Mouse (Mus musculus) T-helper 17 cell (primary cell): Measurements from ENCODE around the gene Ctla4.

Experiments
- in situ Hi-C, 2 experiments: fragments of 300-600 bp; cut with MboI, MseI; formaldehyde crosslinking; loops; 1 replicate in 1 of 2; 2 replicates in 1 of 2; pipeline ENCODE4 v1.15.1; 2025; ENCODE audit warnings: high pct_unique_total_duplicates in 2 of 2

Gene Ctla4

DNA sequence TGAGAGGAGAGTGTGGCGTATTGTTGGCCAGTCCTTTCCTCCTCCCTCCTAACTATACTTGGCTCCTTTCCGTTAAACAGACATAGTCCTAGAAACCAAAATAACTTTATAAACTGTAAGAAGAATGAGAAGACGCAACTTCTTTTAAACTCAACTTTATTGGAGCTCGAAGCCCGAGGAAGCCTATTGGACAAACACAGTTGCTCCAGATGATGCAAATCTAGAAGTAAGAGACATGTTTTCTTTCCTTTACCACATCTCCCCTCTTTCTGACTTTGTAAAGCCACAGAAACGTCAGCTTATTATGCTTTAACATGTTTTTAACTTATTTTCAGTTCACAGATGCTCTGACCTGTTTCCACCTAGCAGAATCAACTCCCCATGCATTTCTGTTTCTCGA lies at the start of gene Ctla4:
Gene Ctla4 (plus strand): TSS at position 20 of the 400 bp plus-strand sequence.
- in situ Hi-C loops: no loop called here

DNA sequence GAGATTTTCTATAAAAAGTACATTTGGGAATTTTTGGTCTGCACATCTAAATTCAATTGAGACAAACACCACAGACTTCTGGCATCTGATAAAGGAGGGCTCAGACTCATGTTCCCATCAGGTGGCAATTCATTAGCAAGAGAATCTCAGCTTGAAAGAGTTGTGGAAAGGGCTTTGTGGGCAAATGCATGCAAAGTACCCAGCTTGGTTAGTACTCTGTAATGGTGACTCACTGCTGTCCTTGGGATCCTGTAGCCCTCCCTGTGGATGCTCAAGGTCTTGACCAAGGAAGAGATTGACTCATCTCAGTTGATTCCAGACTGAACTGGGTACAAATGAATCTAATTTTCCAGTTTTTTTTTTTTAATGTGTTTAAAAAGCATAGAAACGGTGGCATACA lies 47.6 kb upstream of the Ctla4 start:
- in situ Hi-C loops: no loop called here

DNA sequence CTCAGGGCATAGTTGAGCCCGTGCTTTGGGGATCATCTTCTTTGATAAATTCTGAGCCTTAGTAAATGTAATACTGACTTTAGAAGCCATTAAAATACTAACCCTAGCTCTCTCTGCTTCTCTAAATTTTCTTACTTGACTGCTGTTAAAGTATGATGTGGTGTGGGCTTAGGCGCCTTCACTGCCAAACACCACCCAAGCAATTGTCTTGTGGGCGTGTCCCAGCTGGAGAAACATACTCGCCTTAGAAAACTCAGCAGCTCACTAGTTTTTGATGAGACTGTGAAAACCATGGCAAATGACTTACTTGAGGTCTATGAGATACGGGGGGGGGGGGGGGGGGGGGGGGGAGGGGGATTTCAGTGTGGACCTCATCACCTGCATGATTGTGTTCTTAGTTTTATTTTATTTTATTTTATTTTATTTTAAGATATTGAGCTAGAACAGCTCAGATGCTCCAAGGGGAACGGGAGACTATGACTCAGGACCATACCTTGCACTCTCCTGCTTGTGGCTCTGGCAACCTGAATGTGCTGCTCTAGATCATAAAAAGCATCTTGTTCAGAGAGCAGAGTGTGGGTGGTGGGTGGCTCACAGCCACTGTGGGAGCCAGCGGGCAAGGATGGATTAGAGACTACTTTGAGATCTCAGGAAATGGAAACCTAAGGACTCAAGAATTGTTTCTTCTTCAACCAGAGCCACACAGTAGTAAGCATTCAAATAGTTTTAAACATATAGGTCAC lies 41.3 kb upstream of the Ctla4 start:
- in situ Hi-C loops: no loop called here

GRCm38 (mm10) chr1:60846616-60847275 lies 40.1 kb upstream of the Ctla4 start:
- in situ Hi-C loops: no loop called here

DNA sequence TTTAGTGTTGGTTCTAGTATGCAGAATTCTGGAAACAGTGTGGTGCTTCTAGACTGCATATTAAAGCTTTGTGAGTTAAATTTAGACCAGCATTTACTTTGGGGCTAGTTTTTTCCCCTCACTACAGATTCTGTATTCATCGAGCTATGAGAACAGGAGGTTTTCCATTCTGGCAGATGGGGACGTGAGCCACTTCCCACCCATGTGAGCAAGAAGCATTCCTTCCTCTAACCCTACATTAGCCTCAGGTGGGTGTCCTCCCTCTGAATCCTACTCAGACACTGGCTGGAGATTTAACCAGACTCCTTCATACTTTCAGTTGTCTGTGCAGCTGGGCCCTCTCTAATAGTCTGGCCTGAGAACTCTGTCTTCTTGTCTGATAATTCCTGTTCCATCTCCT lies 37.7 kb upstream of the Ctla4 start:
- in situ Hi-C loops: no loop called here

DNA sequence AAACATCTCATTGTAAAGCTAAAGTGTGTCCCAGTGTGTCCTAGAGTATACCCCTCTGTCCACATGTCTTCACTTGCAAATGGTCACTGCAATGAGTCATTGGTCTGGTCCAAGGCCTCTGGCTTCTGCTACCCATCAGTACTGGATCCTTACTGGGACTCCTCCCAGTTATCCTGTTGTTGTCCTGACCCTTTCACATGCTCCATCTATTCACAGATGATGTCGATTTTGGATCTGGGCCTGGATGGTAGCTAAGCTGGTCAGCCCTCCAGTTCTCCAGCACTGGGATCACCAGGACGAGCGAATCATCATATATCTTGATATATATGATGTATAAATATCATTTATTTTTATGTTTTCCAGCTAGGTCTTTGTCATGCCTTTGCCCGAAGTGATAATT lies 37.0 kb upstream of the Ctla4 start:
- in situ Hi-C loops: no loop called here

DNA sequence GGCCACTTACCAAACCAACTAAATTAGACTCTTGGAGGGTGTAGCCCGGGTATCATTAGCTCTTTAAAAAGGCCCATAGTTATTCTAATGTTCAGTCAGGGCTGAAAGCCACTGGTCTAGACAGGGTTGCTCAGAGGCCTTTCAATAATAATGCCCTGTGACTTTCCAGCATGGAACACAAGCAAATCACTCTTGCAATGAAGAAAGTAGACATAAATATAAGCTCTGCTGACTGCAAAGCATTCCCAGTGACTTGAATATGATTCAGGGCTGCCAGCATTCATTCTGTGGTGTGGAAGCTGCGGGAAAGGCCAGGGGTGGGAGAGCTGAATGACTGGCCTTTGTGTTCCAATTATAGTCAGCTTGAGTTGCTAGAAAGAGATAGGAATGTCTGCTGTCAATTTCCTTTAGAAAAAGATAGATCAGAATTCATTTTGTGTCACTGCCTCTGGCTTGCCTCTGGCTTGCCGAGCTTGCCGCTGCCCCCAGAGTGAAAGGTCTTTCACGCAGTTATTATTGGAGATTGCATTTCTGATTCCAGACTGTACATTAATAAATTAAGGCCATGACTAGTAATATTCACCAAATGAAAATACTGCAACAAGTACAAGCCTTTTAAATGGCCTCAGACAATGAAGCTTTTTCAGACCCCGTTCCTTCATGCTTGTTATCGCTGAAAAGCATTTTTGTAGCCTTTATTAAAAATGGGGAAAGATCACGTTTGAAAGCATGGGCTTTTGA lies 35.6 kb upstream of the Ctla4 start:
- in situ Hi-C loops: no loop called here

DNA sequence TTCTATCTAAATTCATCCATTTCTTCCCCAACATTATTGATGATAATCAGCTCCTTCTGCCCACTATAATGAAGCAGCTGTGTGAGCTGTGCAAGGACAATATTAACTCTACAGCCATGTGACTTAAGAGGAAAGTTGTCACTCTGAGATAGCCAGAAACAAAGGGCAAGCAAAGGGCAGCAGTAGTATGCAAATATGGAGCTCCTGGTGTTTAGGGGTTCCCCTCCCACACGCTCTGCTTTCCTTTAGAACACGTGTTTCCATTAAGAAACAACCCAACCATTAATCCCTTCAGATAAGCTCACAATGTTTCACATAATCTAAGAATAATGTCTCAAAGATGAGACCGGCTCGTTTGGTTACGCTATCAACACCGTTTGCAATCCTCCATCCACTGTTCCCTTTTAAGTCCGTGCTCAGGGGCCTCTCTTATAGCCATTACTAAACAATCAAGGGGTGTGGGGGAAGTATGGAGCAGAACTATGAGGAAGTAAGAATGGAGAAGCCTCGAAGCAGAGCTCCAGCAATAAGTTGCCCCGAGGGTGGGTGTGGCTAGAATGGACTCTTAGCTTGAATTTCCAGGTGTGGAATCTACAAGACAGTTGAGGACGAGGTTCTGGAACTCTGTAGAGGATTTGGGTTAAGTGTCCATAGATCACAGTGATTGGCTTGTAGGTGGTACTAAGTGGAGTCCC lies 34.6 kb upstream of the Ctla4 start:
- in situ Hi-C loops: no loop called here

- in situ Hi-C loops: no loop called here
Observed at GRCm38 (mm10) chr1:60852770-60853147, 34.0 kb upstream of the Ctla4 start.

DNA sequence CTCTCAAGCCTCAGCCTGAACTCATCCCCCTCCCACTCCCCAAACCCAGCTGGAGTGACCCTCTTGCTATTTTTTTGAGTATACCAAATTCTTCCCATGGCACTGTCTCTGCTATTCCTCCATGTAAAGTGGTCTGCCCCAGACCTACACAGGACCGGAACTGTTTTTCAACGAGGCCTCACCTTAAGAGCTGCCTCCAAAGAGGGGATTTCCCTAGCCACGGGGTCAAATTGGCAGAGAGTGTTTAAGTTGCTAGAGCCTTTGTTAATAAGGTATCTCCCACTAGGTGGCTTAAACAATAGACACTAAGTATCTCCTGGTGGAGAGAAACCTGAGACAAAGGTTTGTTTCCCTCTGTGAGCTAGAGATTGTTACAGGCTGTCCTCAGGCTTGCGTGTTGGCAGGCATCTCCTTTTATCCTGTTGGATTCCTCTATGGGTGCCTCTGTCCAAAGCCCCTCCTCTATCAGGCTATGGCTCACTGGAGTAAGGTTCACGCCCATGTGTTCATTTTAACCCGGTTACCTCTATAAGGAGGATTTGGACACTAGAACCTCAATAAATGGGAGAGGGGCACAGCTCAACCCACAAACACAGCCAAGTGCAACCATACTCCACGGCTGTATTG lies 33.4 kb upstream of the Ctla4 start:
- in situ Hi-C loops: no loop called here

DNA sequence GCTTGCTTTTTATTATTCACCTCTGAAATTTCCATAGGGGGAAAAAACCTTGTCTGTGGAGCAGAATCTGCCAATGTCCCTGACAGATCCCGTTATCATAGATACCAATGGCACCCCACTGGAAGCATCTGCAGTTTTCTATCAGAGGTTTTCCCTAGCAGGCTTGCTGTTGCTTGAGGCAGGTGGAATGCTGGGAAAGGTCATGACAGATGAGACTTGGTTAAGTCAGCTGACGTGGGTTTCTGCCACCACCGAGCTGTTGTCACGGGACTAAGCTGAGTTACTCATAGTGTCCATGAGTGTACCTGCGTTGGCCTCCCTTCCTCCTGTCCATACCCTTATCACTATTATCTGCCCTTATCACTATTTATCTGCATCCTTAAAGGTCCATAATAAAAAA lies 32.8 kb upstream of the Ctla4 start:
- in situ Hi-C loops: no loop called here

- in situ Hi-C loops: no loop called here
Observed at GRCm38 (mm10) chr1:60857351-60858220, 29.2 kb upstream of the Ctla4 start.

DNA sequence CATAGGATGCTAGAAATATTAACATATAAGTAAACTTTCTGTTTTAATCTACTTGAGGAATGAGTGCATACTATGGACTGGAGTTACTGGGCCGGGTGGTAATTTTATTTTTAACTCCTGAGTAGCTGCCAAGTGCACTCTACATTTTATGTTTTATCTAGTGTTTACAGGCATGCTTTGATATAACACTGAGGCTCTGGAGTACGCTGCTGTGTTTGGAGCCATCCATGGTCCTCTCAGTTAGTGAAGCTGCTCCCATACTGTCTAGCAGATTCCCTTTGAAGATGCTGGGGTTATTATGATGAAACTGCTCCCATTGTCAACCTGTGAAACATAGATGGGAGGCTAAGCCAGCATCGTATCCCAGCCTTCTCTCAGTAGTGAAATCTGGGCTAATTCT lies 27.6 kb upstream of the Ctla4 start:
- in situ Hi-C loops: no loop called here

DNA sequence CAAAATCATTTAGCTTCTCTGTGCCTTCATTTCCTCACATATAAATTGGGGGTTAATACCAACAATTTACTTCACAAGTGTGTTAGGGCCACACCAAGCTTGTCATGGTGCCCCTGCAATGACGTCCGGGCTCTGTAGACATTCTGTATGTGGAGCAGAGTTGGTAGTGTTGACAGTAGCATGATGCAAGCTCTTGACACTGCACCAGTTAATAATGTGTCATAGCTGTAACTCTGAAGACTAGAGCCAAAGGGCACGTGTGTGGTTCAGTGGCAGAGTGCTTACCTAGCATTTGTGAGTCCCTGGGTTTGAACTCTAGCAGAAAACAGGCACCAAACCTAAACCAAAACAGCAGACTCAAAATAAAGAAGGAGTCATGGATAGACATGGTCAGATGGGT lies 27.0 kb upstream of the Ctla4 start:
- in situ Hi-C loops: loop anchor here (5.0 to 10.0 kb wide), 5 partner anchors 93 to 695 kb away; partner anchors contain the start of gene Raph1 (in 1 of the 2)

DNA sequence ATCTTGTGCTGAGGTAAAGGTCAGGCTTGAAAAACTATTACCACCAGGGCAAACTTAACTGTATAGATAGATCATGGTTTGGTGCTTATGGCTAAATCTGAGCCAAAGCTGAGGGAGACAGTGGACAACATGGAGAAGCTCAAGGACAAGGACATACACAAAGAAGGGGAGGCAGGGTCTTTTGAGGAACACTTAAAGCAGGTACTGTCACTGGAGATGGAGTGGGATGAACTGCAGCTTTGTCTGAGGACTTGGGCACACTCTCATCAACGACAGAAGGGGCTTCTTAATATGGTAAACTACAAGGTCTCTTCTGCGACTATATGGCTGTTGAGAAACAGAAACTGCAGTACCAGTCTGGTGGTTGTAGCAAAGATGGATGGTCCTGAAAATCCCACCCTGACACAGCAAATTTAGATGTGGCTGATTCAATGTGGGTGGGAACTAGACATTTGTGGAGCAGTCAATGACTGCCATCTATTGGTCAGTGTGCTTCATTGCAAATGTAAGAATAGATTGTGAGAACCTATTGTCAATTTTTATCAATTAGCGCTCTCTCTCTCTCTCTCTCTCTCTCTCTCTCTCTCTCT lies 26.3 kb upstream of the Ctla4 start:
- in situ Hi-C loops: loop anchor here (5.0 to 10.0 kb wide), 5 partner anchors 93 to 696 kb away; partner anchors contain the start of gene Raph1 (in 1 of the 2)

GRCm38 (mm10) chr1:60860955-60861354 lies 25.8 kb upstream of the Ctla4 start:
- in situ Hi-C loops: loop anchor here (5.0 to 10.0 kb wide), 5 partner anchors 94 to 696 kb away; partner anchors contain the start of gene Raph1 (in 1 of the 2)

DNA sequence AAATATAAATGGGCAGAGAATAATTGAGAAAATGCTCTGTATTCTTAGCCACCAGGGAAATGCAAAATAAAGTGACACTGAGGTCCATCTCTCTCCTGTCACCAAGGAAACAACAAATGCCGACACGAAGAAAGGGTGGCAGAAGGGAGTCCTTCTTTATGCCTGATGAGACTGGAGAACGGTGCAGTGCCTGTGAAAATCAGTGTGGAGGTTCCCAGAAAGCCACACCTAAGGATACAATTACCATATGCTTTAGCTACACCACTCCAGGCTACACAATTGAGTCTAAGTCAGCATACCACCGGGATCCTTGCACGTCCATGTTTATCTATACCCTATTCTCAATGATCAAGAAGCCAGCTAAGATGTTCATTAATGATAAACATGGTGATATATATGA lies 25.4 kb upstream of the Ctla4 start:
- in situ Hi-C loops: loop anchor here (5.0 to 10.0 kb wide), 5 partner anchors 94 to 697 kb away; partner anchors contain the start of gene Raph1 (in 1 of the 2)

DNA sequence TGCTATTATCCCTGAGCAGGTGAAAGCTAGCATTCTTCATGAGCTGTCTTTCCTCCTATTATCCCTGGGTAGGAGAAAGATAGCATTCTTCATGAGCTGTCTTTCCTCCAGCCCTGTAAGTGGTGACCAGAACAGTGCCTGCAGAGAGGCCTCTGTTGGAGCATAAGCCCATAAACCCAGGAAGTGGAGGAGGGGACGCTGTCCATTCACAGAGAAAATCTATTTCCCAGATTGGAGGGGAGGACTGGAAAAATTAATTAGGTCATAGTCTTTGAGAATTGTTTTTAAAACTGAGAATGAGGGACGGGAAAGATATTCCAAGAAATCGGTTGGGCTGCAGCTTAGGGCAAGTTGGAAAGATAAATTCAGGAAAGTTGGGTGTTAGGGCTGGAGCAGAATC lies 24.3 kb upstream of the Ctla4 start:
- in situ Hi-C loops: loop anchor here (5.0 to 10.0 kb wide), 5 partner anchors 95 to 698 kb away; partner anchors contain the start of gene Raph1 (in 1 of the 2)

DNA sequence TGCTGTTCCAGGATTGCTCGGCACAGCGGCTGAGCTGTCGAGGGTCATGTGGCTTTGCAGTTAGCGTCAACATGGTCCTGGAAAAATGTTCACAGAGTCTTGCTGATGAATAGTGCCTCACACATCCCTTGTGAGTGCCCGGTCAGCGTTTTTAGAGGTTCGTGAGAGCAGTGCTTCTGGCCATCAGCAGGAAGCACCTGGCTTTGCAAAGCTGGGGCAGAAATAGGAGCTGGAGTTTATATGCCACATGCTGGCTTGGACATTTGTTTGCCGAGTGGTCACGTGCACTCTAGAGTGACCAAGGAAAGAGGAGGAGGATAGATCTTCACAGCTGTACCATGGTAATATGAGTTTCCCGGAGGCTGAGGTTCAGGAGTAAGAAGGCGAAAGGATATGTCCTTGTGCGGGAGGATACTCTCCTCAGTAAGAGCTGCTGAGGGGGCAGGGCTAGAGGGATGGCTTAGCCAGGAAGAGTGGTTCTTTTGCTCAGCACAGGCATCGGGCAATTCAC lies 23.8 kb upstream of the Ctla4 start:
- in situ Hi-C loops: loop anchor here (5.0 to 10.0 kb wide), 5 partner anchors 94 to 698 kb away; partner anchors contain the start of gene Raph1 (in 1 of the 2)
